Mouse (Mus musculus): ENCODE data around the gene Ric1. TPM values are rescaled to one million over a fixed set of nuclear protein-coding genes. Genes with fewer than 3 reads are reported as not detected.

Ric1 gene
- polyA plus RNA-seq, 1 experiment from 2014 or later, result 18.4 TPM

DNA sequence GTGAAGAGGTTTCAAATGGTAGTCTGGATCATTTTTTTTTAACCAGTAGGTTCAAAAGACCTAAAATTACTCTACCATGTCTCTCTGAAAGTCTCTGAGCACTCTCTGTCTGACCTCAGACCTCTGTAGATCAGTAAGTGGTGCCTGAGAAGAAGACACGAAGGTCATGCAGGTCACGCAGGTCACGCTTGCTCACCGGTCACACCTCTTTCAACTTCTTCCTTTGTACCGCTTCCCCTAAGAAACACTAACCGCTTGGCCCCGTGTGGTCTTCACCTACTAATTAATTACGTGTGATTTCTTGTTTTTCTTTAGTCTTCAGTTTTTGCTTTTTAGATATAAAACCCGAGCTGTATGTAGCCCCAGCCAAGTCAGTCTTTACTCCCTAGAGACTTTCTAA is 30.6 kb upstream of the Ric1 start:
- DNase-seq (ENCODE audit: low spot score) (no peak), ATAC-seq (ENCODE audit: low FRiP score) (no peak)
- Histone ChIP-seq H3K4me2 (replicated peaks; ENCODE audit: low read depth, low read length) (no peak overlapping the region), H3K27ac (ENCODE audit: low read depth, low read length) (no peak overlapping the region), H3K4me3 (ENCODE audit: low read depth, low read length) (no peak overlapping the region), H3K9ac (ENCODE audit: low read depth, low read length) (no peak overlapping the region), H3K27me3 (ENCODE audit: control insufficient read depth, insufficient read depth, low read length) (no peaks in the 10 kb centered on the region), H3K9me3 (ENCODE audit: control insufficient read depth, low read length) (no peaks in the 10 kb centered on the region), H3K36me3 (ENCODE audit: control insufficient read depth, insufficient read depth, low read length) (no peaks in the 10 kb centered on the region), H3K4me1 (replicated peaks; ENCODE audit: control insufficient read depth, insufficient read depth, low read length) (no peaks in the 10 kb centered on the region)
- WGBS, result 65% methylated on average over 9 of the region's 9 CpGs

DNA sequence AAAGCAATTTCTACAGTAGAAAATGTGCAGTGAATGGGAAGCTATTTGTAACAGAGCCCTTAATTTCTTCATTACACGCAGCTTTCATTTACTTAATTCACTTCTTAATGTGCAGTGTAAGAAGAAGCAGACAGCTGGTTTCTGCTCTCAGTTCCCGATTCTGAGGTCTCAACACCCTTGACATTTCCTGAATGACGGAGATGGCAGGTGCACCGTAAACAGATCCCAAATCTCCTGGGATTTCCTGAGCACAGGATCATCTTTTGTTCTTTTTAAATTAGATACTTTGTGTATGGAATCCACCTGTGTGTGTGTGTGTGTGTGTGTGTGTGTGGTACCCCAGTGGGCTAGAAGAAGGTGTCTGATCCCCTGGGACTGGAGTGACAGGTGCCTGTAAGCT is 27.6 kb upstream of the Ric1 start:
- DNase-seq (ENCODE audit: low spot score), result no peak
- H3K9me3 ChIP-seq (ENCODE audit: control insufficient read depth, low read length), result no peaks in the 10 kb centered on the region
- H3K9ac ChIP-seq (ENCODE audit: low read depth, low read length), result no peak overlapping the region
- no peaks in the 10 kb centered on the region for H3K36me3 ChIP-seq (ENCODE audit: control insufficient read depth, insufficient read depth, low read length)
- 77% methylated on average over 4 of the region's 4 CpGs for WGBS
- ATAC-seq (ENCODE audit: low FRiP score), result no peak
- H3K27me3 ChIP-seq (ENCODE audit: control insufficient read depth, insufficient read depth, low read length), result no peaks in the 10 kb centered on the region
- H3K4me1 ChIP-seq (replicated peaks; ENCODE audit: control insufficient read depth, insufficient read depth, low read length), result no peaks in the 10 kb centered on the region
- no peak overlapping the region for H3K27ac ChIP-seq (ENCODE audit: low read depth, low read length)
- no peak overlapping the region for H3K4me2 ChIP-seq (replicated peaks; ENCODE audit: low read depth, low read length)
- no peak overlapping the region for H3K4me3 ChIP-seq (ENCODE audit: low read depth, low read length)

GRCm38 (mm10) chr19:29496001-29496597 is 26.0 kb upstream of the Ric1 start:
- no peaks in the 10 kb centered on the region for H3K4me1 ChIP-seq (replicated peaks; ENCODE audit: control insufficient read depth, insufficient read depth, low read length)
- H3K9me3 ChIP-seq (ENCODE audit: control insufficient read depth, low read length), result no peaks in the 10 kb centered on the region
- DNase-seq (ENCODE audit: low spot score), result no peak
- H3K4me2 ChIP-seq (replicated peaks; ENCODE audit: low read depth, low read length), result no peak overlapping the region
- no peak overlapping the region for H3K27ac ChIP-seq (ENCODE audit: low read depth, low read length)
- 77% methylated on average over 6 of the region's 6 CpGs for WGBS
- no peak for ATAC-seq (ENCODE audit: low FRiP score)
- H3K36me3 ChIP-seq (ENCODE audit: control insufficient read depth, insufficient read depth, low read length), result no peaks in the 10 kb centered on the region
- no peak overlapping the region for H3K4me3 ChIP-seq (ENCODE audit: low read depth, low read length)
- H3K9ac ChIP-seq (ENCODE audit: low read depth, low read length), result no peak overlapping the region
- H3K27me3 ChIP-seq (ENCODE audit: control insufficient read depth, insufficient read depth, low read length), result no peaks in the 10 kb centered on the region

GRCm38 (mm10) chr19:29496786-29497557 is 25.1 kb upstream of the Ric1 start:
- Histone ChIP-seq H3K27me3 (ENCODE audit: control insufficient read depth, insufficient read depth, low read length) (no peaks in the 10 kb centered on the region), H3K9ac (ENCODE audit: low read depth, low read length) (no peak overlapping the region), H3K9me3 (ENCODE audit: control insufficient read depth, low read length) (no peaks in the 10 kb centered on the region), H3K4me1 (replicated peaks; ENCODE audit: control insufficient read depth, insufficient read depth, low read length) (no peaks in the 10 kb centered on the region), H3K36me3 (ENCODE audit: control insufficient read depth, insufficient read depth, low read length) (no peaks in the 10 kb centered on the region), H3K4me3 (ENCODE audit: low read depth, low read length) (no peak overlapping the region), H3K27ac (ENCODE audit: low read depth, low read length) (no peak overlapping the region), H3K4me2 (replicated peaks; ENCODE audit: low read depth, low read length) (no peak overlapping the region)
- DNase-seq (ENCODE audit: low spot score), result no peak
- 78% methylated on average over 7 of the region's 7 CpGs for WGBS
- ATAC-seq (ENCODE audit: low FRiP score), result no peak

- H3K36me3 ChIP-seq (ENCODE audit: control insufficient read depth, insufficient read depth, low read length), result no peaks in the 10 kb centered on the region
These were observed 24.2 kb upstream of the Ric1 start for GRCm38 (mm10) chr19:29497874-29498273.

DNA sequence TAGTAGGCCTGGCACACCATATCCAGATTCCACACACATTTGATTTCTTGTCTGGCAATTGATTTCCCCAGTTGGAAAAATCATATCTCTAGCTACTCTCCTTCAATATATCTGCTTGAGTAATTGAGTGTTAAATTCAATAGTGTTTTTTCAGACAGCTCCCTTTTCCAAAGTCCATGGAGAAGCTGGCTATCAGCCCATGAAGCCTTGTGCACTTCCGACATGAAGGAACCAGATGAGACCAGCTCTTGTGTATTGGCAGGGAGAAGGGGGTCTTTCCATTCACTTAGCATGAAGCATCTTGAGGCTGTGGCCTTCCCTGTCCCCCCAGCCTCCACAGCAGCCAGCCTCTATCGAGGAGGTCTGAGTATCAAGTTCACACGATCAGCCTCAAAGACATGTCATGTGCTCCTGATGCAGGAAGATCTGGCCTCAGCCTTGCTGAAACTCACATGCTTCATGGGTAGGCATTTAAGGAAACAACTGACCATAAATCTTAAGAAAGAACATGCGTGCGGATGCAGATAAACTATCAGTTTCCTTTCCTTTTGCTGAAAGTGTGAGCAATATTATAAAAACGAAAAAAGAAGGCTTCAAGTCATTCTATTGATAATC is 23.1 kb upstream of the Ric1 start:
- H3K27me3 ChIP-seq (ENCODE audit: control insufficient read depth, insufficient read depth, low read length), result no peaks in the 10 kb centered on the region
- no peaks in the 10 kb centered on the region for H3K36me3 ChIP-seq (ENCODE audit: control insufficient read depth, insufficient read depth, low read length)
- no peak for ATAC-seq (ENCODE audit: low FRiP score)
- H3K9ac ChIP-seq (ENCODE audit: low read depth, low read length), result no peak overlapping the region
- no peak overlapping the region for H3K27ac ChIP-seq (ENCODE audit: low read depth, low read length)
- whole genome bisulfite sequencing, result 84% methylated on average over 6 of the region's 6 CpGs
- H3K9me3 ChIP-seq (ENCODE audit: control insufficient read depth, low read length), result no peaks in the 10 kb centered on the region
- no peaks in the 10 kb centered on the region for H3K4me1 ChIP-seq (replicated peaks; ENCODE audit: control insufficient read depth, insufficient read depth, low read length)
- no peak overlapping the region for H3K4me3 ChIP-seq (ENCODE audit: low read depth, low read length)
- no peak for DNase-seq (ENCODE audit: low spot score)
- no peak overlapping the region for H3K4me2 ChIP-seq (replicated peaks; ENCODE audit: low read depth, low read length)

More at GRCm38 (mm10) chr19:29497874-29498273, 24.2 kb upstream of the Ric1 start:
- no peak overlapping the region for H3K9ac ChIP-seq (ENCODE audit: low read depth, low read length)
- no peaks in the 10 kb centered on the region for H3K9me3 ChIP-seq (ENCODE audit: control insufficient read depth, low read length)
- DNase-seq (ENCODE audit: low spot score) (no peak), ATAC-seq (ENCODE audit: low FRiP score) (no peak)
- WGBS, result 82% methylated on average over 7 of the region's 7 CpGs
- H3K4me1 ChIP-seq (replicated peaks; ENCODE audit: control insufficient read depth, insufficient read depth, low read length), result no peaks in the 10 kb centered on the region
- H3K27me3 ChIP-seq (ENCODE audit: control insufficient read depth, insufficient read depth, low read length), result no peaks in the 10 kb centered on the region
- H3K27ac ChIP-seq (ENCODE audit: low read depth, low read length), result no peak overlapping the region
- H3K4me3 ChIP-seq (ENCODE audit: low read depth, low read length), result no peak overlapping the region
- H3K4me2 ChIP-seq (replicated peaks; ENCODE audit: low read depth, low read length), result no peak overlapping the region

- Histone ChIP-seq H3K36me3 (ENCODE audit: control insufficient read depth, insufficient read depth, low read length) (no peaks in the 10 kb centered on the region), H3K27me3 (ENCODE audit: control insufficient read depth, insufficient read depth, low read length) (no peaks in the 10 kb centered on the region), H3K9me3 (ENCODE audit: control insufficient read depth, low read length) (no peaks in the 10 kb centered on the region), H3K9ac (ENCODE audit: low read depth, low read length) (no peak overlapping the region), H3K4me1 (replicated peaks; ENCODE audit: control insufficient read depth, insufficient read depth, low read length) (no peaks in the 10 kb centered on the region), H3K4me2 (replicated peaks; ENCODE audit: low read depth, low read length) (no peak overlapping the region), H3K4me3 (ENCODE audit: low read depth, low read length) (no peak overlapping the region), H3K27ac (ENCODE audit: low read depth, low read length) (no peak overlapping the region)
- DNase-seq (ENCODE audit: low spot score), result no peak
- ATAC-seq (ENCODE audit: low FRiP score), result no peak
- 83% methylated on average over 1 of the region's 1 CpGs for WGBS
These were observed 21.7 kb upstream of the Ric1 start for GRCm38 (mm10) chr19:29500333-29500732.

DNA sequence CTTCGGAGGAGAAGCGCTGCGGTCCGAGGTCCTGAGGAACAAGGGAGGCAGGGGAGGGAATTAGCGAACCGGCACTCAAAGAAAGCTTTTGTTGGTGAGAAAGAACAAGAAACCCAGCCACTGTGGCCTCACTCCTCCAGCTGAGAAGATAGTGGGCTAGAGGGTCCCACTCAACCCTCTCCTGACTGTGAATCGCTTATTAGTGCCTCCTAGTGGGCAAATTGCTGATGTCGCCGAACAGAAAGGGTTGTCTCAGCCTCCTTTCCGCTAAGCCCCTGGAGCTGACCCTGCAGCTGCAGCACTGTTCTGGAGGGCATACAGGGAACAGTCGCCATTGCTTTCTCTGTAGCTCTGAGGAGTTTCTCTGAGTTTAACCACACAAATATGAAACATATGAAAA is 21.0 kb upstream of the Ric1 start:
- H3K4me3 ChIP-seq (ENCODE audit: low read depth, low read length), result no peak overlapping the region
- peak; percentile 57; the same call in 1 of the 2 replicates for ATAC-seq (ENCODE audit: low FRiP score)

More for the DNA sequence above, 21.0 kb upstream of the Ric1 start:
- 49% methylated on average over 11 of the region's 11 CpGs for WGBS
- Histone ChIP-seq H3K27ac (ENCODE audit: low read depth, low read length) (no peak overlapping the region), H3K36me3 (ENCODE audit: control insufficient read depth, insufficient read depth, low read length) (no peaks in the 10 kb centered on the region), H3K9ac (ENCODE audit: low read depth, low read length) (no peak overlapping the region), H3K27me3 (ENCODE audit: control insufficient read depth, insufficient read depth, low read length) (no peaks in the 10 kb centered on the region), H3K4me2 (replicated peaks; ENCODE audit: low read depth, low read length) (no peak overlapping the region; the same call in 1 of the 2 replicates), H3K4me1 (replicated peaks; ENCODE audit: control insufficient read depth, insufficient read depth, low read length) (no peaks in the 10 kb centered on the region), H3K9me3 (ENCODE audit: control insufficient read depth, low read length) (no peaks in the 10 kb centered on the region)
- peak; percentile 59 for DNase-seq (ENCODE audit: low spot score)

Measured in hindbrain, embryonic 11.5 days (tissue).